Mouse (Mus musculus): ENCODE measurements around the gene Hsd3b1. TPM values are rescaled to one million over a fixed set of nuclear protein-coding genes. Genes with fewer than 3 reads are reported as not detected.

The Hsd3b1 gene
- total RNA-seq, 1 experiment = 0.22 TPM

- Histone ChIP-seq H3K36me3 (ENCODE audit: control insufficient read depth, insufficient read depth, low read length, poor library complexity, severe bottlenecking) (no peaks in the 10 kb centered on the region), H3K9me3 (ENCODE audit: control insufficient read depth, insufficient read depth, low read depth, low read length) (no peaks in the 10 kb centered on the region), H3K4me1 (ENCODE audit: control insufficient read depth in 2 of 2, insufficient read depth in 2 of 2, low read length in 2 of 2, poor library complexity in 1 of 2) (no peaks in the 10 kb centered on the region), H3K4me3 (ENCODE audit: insufficient read depth in 1 of 2, low read depth in 1 of 2, low read length in 2 of 2, poor library complexity in 1 of 2, severe bottlenecking in 1 of 2) (no peak overlapping the region), H3K27ac (ENCODE audit: insufficient read depth, low read depth, low read length, poor library complexity, severe bottlenecking) (no peak overlapping the region), H3K9ac (ENCODE audit: insufficient read depth, low read depth, low read length, poor library complexity, severe bottlenecking) (no peak overlapping the region)
- no peak for DNase-seq (ENCODE audit: low read depth, low spot score)
- no peak for TF ChIP-seq HCFC1 (IDR thresholded peaks at IDR 0.05; ENCODE audit: borderline replicate concordance, insufficient read depth, low read length)
- no peak for TF ChIP-seq MAFK (IDR thresholded peaks at IDR 0.05; ENCODE audit: insufficient read depth, low read depth, low read length)
- no peak for TF ChIP-seq CHD2 (IDR thresholded peaks at IDR 0.05; ENCODE audit: low read depth, low read length)
- no peak for TF ChIP-seq ZNF384 (IDR thresholded peaks at IDR 0.05; ENCODE audit: low read depth, low read length)
- no peak for TF ChIP-seq ZC3H11A (IDR thresholded peaks at IDR 0.05; ENCODE audit: borderline replicate concordance, low read depth, low read length)
- in situ Hi-C loops (cut with MboI; ENCODE audit: low sequenced_read_pairs in 2 of 2, unreplicated experiment in 2 of 2) = no loop called here
Measured at GRCm38 (mm10) chr3:98888206-98888605, 28.6 kb upstream of the Hsd3b1 start.

- no peak for TF ChIP-seq MAFK (IDR thresholded peaks at IDR 0.05; ENCODE audit: insufficient read depth, low read depth, low read length)
- no peak for TF ChIP-seq CHD2 (IDR thresholded peaks at IDR 0.05; ENCODE audit: low read depth, low read length)
- no peak for TF ChIP-seq HCFC1 (IDR thresholded peaks at IDR 0.05; ENCODE audit: borderline replicate concordance, insufficient read depth, low read length)
- no peak for TF ChIP-seq ZC3H11A (IDR thresholded peaks at IDR 0.05; ENCODE audit: borderline replicate concordance, low read depth, low read length)
- no peak for TF ChIP-seq ZNF384 (IDR thresholded peaks at IDR 0.05; ENCODE audit: low read depth, low read length)
- DNase-seq (ENCODE audit: low read depth, low spot score) = no peak
- Histone ChIP-seq H3K9me3 (ENCODE audit: control insufficient read depth, insufficient read depth, low read depth, low read length) (no peaks in the 10 kb centered on the region), H3K4me1 (ENCODE audit: control insufficient read depth in 2 of 2, insufficient read depth in 2 of 2, low read length in 2 of 2, poor library complexity in 1 of 2) (no peaks in the 10 kb centered on the region), H3K27ac (ENCODE audit: insufficient read depth, low read depth, low read length, poor library complexity, severe bottlenecking) (no peak overlapping the region), H3K4me3 (ENCODE audit: insufficient read depth in 1 of 2, low read depth in 1 of 2, low read length in 2 of 2, poor library complexity in 1 of 2, severe bottlenecking in 1 of 2) (no peak overlapping the region), H3K36me3 (ENCODE audit: control insufficient read depth, insufficient read depth, low read length, poor library complexity, severe bottlenecking) (no peaks in the 10 kb centered on the region), H3K9ac (ENCODE audit: insufficient read depth, low read depth, low read length, poor library complexity, severe bottlenecking) (no peak overlapping the region)
- in situ Hi-C loops (cut with MboI; ENCODE audit: low sequenced_read_pairs in 2 of 2, unreplicated experiment in 2 of 2) = no loop called here
Measured at GRCm38 (mm10) chr3:98880831-98881230, 21.2 kb upstream of the Hsd3b1 start.

- Histone ChIP-seq H3K27ac (ENCODE audit: insufficient read depth, low read depth, low read length, poor library complexity, severe bottlenecking) (no peak overlapping the region), H3K9ac (ENCODE audit: insufficient read depth, low read depth, low read length, poor library complexity, severe bottlenecking) (no peak overlapping the region), H3K4me3 (ENCODE audit: insufficient read depth in 1 of 2, low read depth in 1 of 2, low read length in 2 of 2, poor library complexity in 1 of 2, severe bottlenecking in 1 of 2) (no peak overlapping the region), H3K4me1 (ENCODE audit: control insufficient read depth in 2 of 2, insufficient read depth in 2 of 2, low read length in 2 of 2, poor library complexity in 1 of 2) (no peaks in the 10 kb centered on the region), H3K9me3 (ENCODE audit: control insufficient read depth, insufficient read depth, low read depth, low read length) (no peaks in the 10 kb centered on the region), H3K36me3 (ENCODE audit: control insufficient read depth, insufficient read depth, low read length, poor library complexity, severe bottlenecking) (no peaks in the 10 kb centered on the region)
- no peak for TF ChIP-seq HCFC1 (IDR thresholded peaks at IDR 0.05; ENCODE audit: borderline replicate concordance, insufficient read depth, low read length)
- no peak for TF ChIP-seq ZNF384 (IDR thresholded peaks at IDR 0.05; ENCODE audit: low read depth, low read length)
- TF ChIP-seq CHD2 (IDR thresholded peaks at IDR 0.05; ENCODE audit: low read depth, low read length) = no peak
- TF ChIP-seq ZC3H11A (IDR thresholded peaks at IDR 0.05; ENCODE audit: borderline replicate concordance, low read depth, low read length) = no peak
- no peak for TF ChIP-seq MAFK (IDR thresholded peaks at IDR 0.05; ENCODE audit: insufficient read depth, low read depth, low read length)
- in situ Hi-C loops (cut with MboI; ENCODE audit: low sequenced_read_pairs in 2 of 2, unreplicated experiment in 2 of 2) = no loop called here
- no peak for DNase-seq (ENCODE audit: low read depth, low spot score)
Measured at GRCm38 (mm10) chr3:98880216-98880615, 20.6 kb upstream of the Hsd3b1 start.

GRCm38 (mm10) chr3:98868219-98868618 is 8.6 kb upstream of the Hsd3b1 start:
- DNase-seq (ENCODE audit: low read depth, low spot score) = no peak
- Histone ChIP-seq H3K9me3 (ENCODE audit: control insufficient read depth, insufficient read depth, low read depth, low read length) (no peaks in the 10 kb centered on the region), H3K4me1 (ENCODE audit: control insufficient read depth in 2 of 2, insufficient read depth in 2 of 2, low read length in 2 of 2, poor library complexity in 1 of 2) (no peaks in the 10 kb centered on the region), H3K4me3 (ENCODE audit: insufficient read depth in 1 of 2, low read depth in 1 of 2, low read length in 2 of 2, poor library complexity in 1 of 2, severe bottlenecking in 1 of 2) (no peak overlapping the region), H3K36me3 (ENCODE audit: control insufficient read depth, insufficient read depth, low read length, poor library complexity, severe bottlenecking) (no peaks in the 10 kb centered on the region), H3K27ac (ENCODE audit: insufficient read depth, low read depth, low read length, poor library complexity, severe bottlenecking) (no peak overlapping the region), H3K9ac (ENCODE audit: insufficient read depth, low read depth, low read length, poor library complexity, severe bottlenecking) (no peak overlapping the region)
- in situ Hi-C loops (cut with MboI; ENCODE audit: low sequenced_read_pairs in 2 of 2, unreplicated experiment in 2 of 2) = no loop called here
- no peak for TF ChIP-seq HCFC1 (IDR thresholded peaks at IDR 0.05; ENCODE audit: borderline replicate concordance, insufficient read depth, low read length)
- no peak for TF ChIP-seq ZNF384 (IDR thresholded peaks at IDR 0.05; ENCODE audit: low read depth, low read length)
- TF ChIP-seq CHD2 (IDR thresholded peaks at IDR 0.05; ENCODE audit: low read depth, low read length) = no peak
- no peak for TF ChIP-seq ZC3H11A (IDR thresholded peaks at IDR 0.05; ENCODE audit: borderline replicate concordance, low read depth, low read length)
- TF ChIP-seq MAFK (IDR thresholded peaks at IDR 0.05; ENCODE audit: insufficient read depth, low read depth, low read length) = no peak

- DNase-seq (ENCODE audit: low read depth, low spot score) = no peak
- Histone ChIP-seq H3K9ac (ENCODE audit: insufficient read depth, low read depth, low read length, poor library complexity, severe bottlenecking) (no peak overlapping the region), H3K27ac (ENCODE audit: insufficient read depth, low read depth, low read length, poor library complexity, severe bottlenecking) (no peak overlapping the region), H3K36me3 (ENCODE audit: control insufficient read depth, insufficient read depth, low read length, poor library complexity, severe bottlenecking) (no peaks in the 10 kb centered on the region), H3K4me3 (ENCODE audit: insufficient read depth in 1 of 2, low read depth in 1 of 2, low read length in 2 of 2, poor library complexity in 1 of 2, severe bottlenecking in 1 of 2) (no peak overlapping the region), H3K4me1 (ENCODE audit: control insufficient read depth in 2 of 2, insufficient read depth in 2 of 2, low read length in 2 of 2, poor library complexity in 1 of 2) (no peaks in the 10 kb centered on the region), H3K9me3 (ENCODE audit: control insufficient read depth, insufficient read depth, low read depth, low read length) (no peaks in the 10 kb centered on the region)
- no peak for TF ChIP-seq HCFC1 (IDR thresholded peaks at IDR 0.05; ENCODE audit: borderline replicate concordance, insufficient read depth, low read length)
- no peak for TF ChIP-seq MAFK (IDR thresholded peaks at IDR 0.05; ENCODE audit: insufficient read depth, low read depth, low read length)
- no peak for TF ChIP-seq ZC3H11A (IDR thresholded peaks at IDR 0.05; ENCODE audit: borderline replicate concordance, low read depth, low read length)
- TF ChIP-seq ZNF384 (IDR thresholded peaks at IDR 0.05; ENCODE audit: low read depth, low read length) = no peak
- no peak for TF ChIP-seq CHD2 (IDR thresholded peaks at IDR 0.05; ENCODE audit: low read depth, low read length)
- in situ Hi-C loops (cut with MboI; ENCODE audit: low sequenced_read_pairs in 2 of 2, unreplicated experiment in 2 of 2) = no loop called here
Measured at GRCm38 (mm10) chr3:98862800-98863199, 3.2 kb upstream of the Hsd3b1 start.

Data from ES-E14 (cell line).